In genomic region chr5:113008496-113008895, GRCm38 (mm10) we compare ENCODE assay signal across 32 mouse cellular contexts.
"Had no signal": no experiment of that assay in that cellular context is flagged by ENCODE, and none has a peak within 500 bp of the region (broad histone marks: within the 10 kb centered on the region; RNA-seq: fewer than 3 reads in every experiment).

No protein-coding gene starts in this region.

- H3K9me3 ChIP-seq: heart, embryonic 13.5 days; heart, embryonic 15.5 days; hindbrain, embryonic 10.5 days; hindbrain, embryonic 12.5 days; hindbrain, embryonic 13.5 days; hindbrain, embryonic 15.5 days; intestine, embryonic 15.5 days; kidney, embryonic 15.5 days had no signal

- ATAC-seq: hindbrain, embryonic 16.5 days; inflammation-experienced regulatory T-cells, adult 6 months; intestine, embryonic 15.5 days; intestine, embryonic 16.5 days had no signal

- H3K4me1 ChIP-seq: hindbrain, embryonic 12.5 days; kidney, embryonic 15.5 days had no signal

- H3K4me3 ChIP-seq: heart, embryonic 13.5 days; heart, embryonic 15.5 days; hindbrain, embryonic 10.5 days; hindbrain, embryonic 12.5 days; hindbrain, embryonic 13.5 days; hindbrain, embryonic 15.5 days; intestine, embryonic 15.5 days; kidney, embryonic 15.5 days; layer of hippocampus, adult 2 months; left cerebral cortex, adult 2 months had no signal

- H3K27ac ChIP-seq: hindbrain, embryonic 10.5 days; hindbrain, embryonic 12.5 days; hindbrain, embryonic 13.5 days; hindbrain, embryonic 14.5 days; hindbrain, embryonic 15.5 days; hindbrain, postnatal 0 days; intestine, embryonic 15.5 days; kidney, embryonic 15.5 days; kidney, postnatal 0 days; left cerebral cortex, adult 2 months had no signal

- H3K36me3 ChIP-seq: heart, embryonic 13.5 days; heart, embryonic 15.5 days; hindbrain, embryonic 10.5 days; hindbrain, embryonic 12.5 days; hindbrain, embryonic 13.5 days; hindbrain, embryonic 15.5 days; intestine, embryonic 15.5 days; kidney, embryonic 15.5 days had no signal

- H3K4me2 ChIP-seq: heart, embryonic 11.5 days; hindbrain, embryonic 12.5 days; hindbrain, embryonic 13.5 days; hindbrain, embryonic 14.5 days; hindbrain, embryonic 15.5 days; intestine, embryonic 15.5 days; kidney, embryonic 15.5 days had no signal

- H3K27me3 ChIP-seq: heart, embryonic 13.5 days; heart, embryonic 15.5 days; hindbrain, embryonic 13.5 days; hindbrain, embryonic 15.5 days; intestine, embryonic 15.5 days had no signal

- DNase-seq: heart, postnatal 14 days; heart, postnatal 36 days; heart, postnatal 4 days; kidney, adult 11 months; kidney, adult 18-20 months; kidney, adult 2 months; kidney, adult 8-10 months; kidney, adult 9 months; kidney, postnatal 10 days; kidney, postnatal 14 days; kidney, postnatal 25 days; kidney, postnatal 36 days; kidney, postnatal 4 days; layer of hippocampus, adult 9-11 months; layer of hippocampus, postnatal 36 days had no signal

- H3K9ac ChIP-seq: heart, embryonic 13.5 days; hindbrain, embryonic 12.5 days; hindbrain, embryonic 13.5 days; hindbrain, embryonic 14.5 days; hindbrain, embryonic 15.5 days; intestine, embryonic 15.5 days; kidney, embryonic 15.5 days had no signal
